Mouse (Mus musculus): ENCODE measurements around the gene 4921504E06Rik.

DNA sequence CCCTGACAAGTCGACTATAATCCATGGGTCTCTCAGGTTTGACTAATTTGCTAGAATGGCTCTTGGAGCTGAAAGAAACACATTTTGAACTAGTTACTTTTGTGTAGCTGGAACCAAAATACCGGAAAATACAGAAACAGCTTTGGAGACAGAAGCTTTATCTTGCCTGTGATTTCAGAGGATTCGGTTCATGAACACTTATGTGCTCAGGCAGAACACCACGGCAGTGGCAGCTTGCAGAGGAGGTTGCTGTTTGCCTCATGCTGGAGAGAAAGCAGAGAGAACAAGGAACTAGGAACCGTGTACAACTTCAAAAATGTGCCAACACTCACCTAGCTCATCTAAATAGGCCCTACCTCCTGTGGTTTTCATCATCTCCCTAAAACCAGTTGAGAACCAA is 46.1 kb upstream of the 4921504E06Rik start:
- TF ChIP-seq EP300 (IDR thresholded peaks at IDR 0.05; ENCODE audit: low read depth), result no peak
- no peak for TF ChIP-seq CTCF (IDR thresholded peaks at IDR 0.05; ENCODE audit: low read depth)

Data from heart, postnatal 0 days (tissue).